Mouse (Mus musculus): ENCODE results near the gene Isg20.

GRCm38 (mm10) chr7:78885404-78885803 is 27.8 kb upstream of the Isg20 start:
- no peak for TF ChIP-seq CTCF (IDR thresholded peaks at IDR 0.05; ENCODE audit: insufficient read depth, low read length)
- no peak for TF ChIP-seq POLR2A (IDR thresholded peaks at IDR 0.05; ENCODE audit: borderline replicate concordance, extremely low read depth, low read depth, low read length)

All from lung, adult 2 months (tissue).